Mouse (Mus musculus): ENCODE measurements at regions not wholly inside any gene's neighbourhood (a gene's known extent, or its start where the extent isn't known, plus 50 kb on each side); places are given as distances from the start of the nearest gene placed in this dataset.

DNA sequence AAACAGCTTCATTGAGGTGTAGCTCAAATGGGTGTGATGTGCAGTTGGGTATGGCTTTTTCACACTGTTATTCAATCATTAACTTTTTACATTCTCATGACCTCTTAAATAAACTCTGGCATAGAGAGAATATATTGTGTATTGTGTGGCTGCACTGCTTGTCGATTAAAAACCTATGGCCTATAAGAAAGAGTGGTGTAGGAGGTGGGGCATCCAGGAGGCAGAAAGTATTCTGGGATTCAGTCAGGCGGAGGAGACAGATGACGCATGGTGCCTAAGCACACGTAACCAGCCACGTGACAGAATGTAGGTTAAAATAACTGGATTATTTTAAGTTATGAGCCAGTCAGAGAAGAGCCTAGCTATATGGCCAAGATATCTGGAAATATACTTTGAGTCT is 78.2 kb upstream of the Slc16a7 start:
- DNase-seq (ENCODE audit: low spot score in 2 of 2), result no peak

DNA sequence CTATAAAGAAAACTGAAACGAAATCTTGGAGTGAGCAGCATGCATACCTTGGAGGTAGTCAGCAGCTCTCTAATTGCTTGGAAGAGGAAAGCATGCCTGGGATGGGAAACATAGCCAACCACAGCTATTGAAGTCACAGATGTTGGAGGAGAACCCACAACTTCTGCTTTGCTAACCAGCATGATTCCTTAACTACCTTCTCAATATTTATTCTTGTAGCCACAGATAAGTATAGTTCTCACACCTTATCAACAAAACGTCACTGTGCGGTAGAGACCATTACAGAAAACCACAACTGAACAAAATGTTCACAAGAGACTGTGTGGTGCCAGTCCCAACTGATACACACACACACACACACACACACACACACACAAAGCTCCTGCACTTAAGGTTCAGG is 99.1 kb upstream of the Slc16a7 start:
- no peak for DNase-seq (ENCODE audit: low spot score in 2 of 2)

DNA sequence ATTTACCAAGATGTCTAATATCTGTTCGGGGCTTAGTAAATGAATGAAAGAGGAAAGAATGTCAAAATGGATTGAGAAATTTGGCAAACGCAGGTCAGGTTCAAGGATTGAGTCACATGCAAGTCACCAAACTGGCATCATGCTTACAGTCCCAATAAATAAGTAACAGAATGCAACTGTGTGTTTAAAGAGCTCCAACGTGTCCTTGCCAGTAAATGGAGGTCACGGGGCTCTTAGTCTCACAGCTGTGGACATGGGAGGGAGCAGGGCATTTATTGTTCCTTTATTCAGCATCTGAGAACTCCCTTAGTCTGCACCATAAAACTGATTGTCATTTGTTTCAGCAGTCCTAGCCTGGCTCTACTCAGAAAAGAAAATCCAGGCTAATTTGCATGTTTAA is 101.1 kb upstream of the Slc16a7 start:
- no peak for DNase-seq (ENCODE audit: low spot score in 2 of 2)

DNA sequence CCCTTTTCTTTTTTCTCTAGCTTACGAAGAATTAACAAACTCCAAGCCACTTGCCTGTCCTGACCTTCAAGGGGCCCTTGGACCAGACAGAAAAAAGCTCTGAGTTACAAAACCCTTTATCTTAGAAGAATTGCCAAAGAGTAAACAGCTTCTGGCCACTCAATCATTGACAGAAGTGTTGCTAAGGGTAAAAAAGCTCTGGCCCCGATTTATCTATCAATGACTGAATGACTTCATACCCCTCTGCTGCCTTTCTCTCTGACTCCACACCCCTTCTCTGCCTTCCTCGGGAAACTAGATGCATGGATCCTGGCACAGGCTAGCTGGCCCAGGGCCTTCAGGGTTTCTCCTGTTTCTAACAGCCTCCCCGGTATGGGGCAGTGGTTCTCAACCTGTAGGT is 105.2 kb upstream of the Slc16a7 start:
- DNase-seq (ENCODE audit: low spot score in 2 of 2), result no peak

DNA sequence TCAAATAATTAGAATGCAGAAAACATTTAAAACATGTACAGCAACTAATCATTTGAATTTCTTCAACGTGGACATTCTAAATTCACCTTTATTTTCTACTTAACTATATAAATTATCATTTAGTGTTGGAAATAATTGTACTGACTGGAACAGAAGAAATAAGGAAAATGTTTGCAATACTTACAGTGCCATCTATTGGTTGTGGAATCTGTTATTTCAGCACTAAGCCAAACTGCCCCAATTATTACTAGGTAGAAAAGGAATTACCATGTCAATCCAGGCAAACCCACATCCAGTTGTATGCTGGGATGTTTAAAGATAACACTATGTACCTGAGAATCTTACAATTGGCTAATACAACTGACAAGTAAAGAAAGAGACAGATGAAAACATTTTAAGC is 109.1 kb upstream of the Slc16a7 start:
- DNase-seq (ENCODE audit: low spot score in 2 of 2), result no peak

DNA sequence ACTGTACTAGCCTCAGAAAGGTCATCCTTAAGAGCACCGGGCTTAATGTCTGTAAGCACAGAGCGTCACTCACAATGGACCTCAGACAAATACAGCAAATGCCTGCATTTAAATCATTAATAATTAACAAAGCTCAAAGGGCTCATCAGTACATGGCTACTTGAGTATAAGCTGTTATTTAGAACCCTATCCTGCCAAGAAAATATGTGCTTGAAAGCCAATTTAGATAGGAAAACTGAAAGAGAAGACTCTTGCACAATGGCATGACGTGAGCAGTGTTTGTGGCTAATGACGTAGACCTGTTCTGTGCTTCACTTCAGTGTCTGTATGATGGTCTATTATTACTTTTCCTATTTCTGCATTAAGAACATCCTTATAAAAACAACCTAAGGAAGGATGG is 111.1 kb upstream of the Slc16a7 start:
- DNase-seq (ENCODE audit: low spot score in 2 of 2), result no peak

DNA sequence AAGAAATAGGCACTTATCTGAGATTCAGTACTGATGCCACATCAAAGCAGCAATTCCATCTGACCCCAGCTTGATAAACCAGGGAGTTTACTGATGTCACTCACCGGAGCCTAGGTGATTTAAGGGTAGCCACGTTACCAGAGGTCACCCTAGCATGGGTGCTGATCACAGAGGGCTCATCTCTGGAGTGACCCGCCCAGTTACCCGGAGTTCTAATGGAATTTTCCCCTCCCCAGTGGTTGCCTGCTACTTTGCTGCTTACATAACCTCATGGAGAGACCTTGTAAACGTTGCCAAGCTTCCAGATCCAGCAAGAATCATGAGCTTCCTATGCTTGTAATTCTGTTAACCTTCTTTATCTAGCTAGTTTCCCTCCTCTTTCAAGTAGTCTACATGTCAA is 125.8 kb upstream of the Slc16a7 start:
- no peak for DNase-seq (ENCODE audit: low spot score in 2 of 2)

DNA sequence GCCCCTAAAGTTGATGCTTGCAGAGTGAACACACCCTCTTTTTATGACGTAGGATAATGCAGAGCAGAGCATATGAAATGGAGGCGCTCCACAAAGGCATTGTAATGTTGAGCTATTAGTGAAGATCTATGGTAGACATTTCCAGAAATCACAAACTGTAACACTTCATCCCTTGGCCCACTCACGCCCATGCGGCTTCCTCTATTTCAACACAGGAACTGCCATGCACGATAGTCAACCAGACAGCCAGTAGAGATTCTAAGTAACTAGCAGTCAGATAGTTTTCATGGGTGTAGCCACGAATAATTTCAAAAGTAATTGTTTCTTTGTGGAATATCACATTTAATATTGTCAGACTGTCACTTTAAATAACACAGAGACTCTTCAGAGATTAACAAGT is 141.6 kb upstream of the Slc16a7 start:
- DNase-seq (ENCODE audit: low spot score in 2 of 2), result no peak

DNA sequence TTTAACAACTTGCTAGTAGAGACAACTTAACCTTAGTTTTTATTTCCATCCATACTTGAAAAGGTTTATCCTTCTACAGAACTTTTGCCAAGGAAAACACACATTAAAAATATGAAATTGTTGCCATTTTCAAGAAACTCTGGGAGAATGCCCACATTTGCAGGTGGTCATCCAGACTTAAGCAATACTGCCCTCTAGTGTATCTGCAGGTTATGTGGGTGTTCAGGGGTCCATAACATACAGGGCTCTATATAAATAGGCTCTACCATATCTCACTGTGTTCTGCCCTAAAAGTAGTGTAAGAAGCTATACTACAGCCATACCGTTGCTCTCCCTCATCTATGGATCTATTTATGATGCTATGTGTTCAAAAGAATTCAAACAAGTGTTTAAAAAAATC is 149.1 kb upstream of the Slc16a7 start:
- no peak for DNase-seq (ENCODE audit: low spot score in 2 of 2)

DNA sequence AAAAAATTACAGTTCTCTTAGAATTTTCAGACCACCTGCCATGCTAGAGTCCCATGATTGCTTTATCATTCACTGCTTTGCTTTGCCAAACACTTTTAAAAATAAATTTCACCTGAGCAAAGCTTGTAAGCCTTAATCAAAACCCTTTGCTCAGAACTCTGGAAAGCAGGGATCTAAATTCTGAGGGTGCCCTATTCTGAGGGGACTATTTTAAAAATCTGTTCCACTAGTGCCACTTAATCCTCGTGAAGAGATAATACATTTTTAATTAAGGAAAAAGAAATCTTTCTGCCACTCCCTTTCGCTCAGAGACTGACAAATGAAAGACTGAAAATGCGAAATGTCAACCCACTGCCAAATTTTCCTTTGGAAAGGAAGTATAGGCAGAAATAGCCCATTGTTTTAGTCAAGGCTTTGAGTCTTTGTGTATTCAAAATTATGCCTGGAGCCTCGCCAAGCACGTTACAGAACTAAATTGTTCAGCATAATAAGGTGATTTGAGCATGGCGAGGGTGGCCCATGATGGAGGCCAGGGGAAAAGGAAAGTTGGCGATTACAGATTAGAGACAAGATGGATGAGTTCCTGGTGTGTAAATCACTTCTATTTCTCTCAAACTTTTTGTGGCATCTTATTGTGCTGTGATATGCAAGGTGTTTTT is 197.4 kb upstream of the Slc16a7 start:
- no peak for DNase-seq (ENCODE audit: low spot score in 2 of 2)

DNA sequence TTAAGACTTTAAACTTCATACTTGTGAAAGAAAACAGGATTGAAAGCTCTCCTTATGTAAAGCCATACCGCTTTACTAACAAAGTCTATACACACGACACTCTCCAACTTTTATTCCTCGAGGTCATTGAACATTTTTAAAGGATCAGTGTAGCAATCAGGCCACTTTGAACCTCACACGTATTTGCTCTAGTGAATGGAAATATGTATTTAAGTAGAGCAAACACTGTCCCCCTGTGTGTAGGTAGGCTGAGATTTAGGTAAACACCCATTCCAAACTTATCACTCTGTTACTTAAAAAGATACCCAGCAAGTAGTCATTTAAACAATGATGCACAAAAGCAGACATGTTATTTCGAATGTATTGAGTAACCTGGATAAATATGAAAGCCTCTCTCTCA is 203.7 kb upstream of the Slc16a7 start:
- no peak for DNase-seq (ENCODE audit: low spot score in 2 of 2)

DNA sequence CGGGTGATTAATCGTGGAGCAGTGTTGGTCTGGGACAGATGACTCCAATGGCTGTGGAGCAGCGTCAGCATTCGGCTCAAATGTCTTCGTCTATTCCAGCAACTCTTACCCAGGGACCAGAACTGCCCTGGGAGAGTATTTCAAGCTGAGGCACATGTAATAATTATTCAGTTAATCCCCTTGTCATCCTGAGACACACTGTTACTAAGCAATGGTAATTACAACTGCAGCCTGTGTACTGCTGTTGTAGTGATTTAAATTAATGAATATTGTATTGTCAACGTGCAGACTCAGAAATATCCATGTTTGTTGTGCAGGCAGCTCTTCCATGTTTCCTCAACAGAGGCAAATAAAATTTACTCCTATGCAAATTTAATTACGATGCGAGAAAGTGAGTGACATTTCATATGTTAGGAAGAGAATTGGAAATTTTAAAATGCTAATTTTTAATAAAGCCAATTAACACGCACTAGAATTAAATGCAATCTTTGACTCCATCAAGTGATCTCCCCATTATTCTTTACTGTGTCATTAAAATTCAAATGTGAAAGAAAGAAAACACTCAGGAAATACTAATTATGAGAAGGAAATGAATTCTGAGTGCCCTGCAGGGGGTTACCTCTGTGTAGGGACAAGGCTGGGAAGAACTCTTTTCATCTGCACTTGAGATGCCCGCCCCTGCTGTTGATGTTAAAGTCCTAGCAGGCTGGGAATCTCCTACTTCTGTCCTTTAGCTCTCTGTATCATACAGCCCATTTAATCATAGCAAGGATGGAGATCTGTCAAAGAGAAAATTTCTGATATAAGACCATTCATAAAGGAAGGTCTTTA is 218.7 kb upstream of the Slc16a7 start:
- no peak for DNase-seq (ENCODE audit: low spot score in 2 of 2)

DNA sequence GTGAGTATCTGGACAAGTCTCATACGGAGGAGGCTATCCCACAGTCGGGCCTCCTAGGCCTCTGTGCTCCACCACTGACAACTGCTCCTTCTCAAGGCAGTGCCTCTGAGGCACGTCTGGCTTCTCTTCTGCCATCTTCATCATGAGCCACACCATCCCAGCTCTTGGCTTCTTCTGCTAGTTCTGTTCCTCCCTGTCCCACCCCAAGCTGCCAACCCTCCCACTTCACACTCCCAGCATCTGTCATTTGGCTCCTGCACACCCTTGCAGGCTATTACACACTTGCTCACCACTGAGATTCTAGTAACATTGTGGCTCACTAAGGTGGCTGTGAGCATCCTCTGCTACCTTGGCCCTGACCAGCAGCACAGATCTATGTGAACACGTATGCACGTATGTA is 221.1 kb upstream of the Slc16a7 start:
- no peak for DNase-seq (ENCODE audit: low spot score in 2 of 2)

DNA sequence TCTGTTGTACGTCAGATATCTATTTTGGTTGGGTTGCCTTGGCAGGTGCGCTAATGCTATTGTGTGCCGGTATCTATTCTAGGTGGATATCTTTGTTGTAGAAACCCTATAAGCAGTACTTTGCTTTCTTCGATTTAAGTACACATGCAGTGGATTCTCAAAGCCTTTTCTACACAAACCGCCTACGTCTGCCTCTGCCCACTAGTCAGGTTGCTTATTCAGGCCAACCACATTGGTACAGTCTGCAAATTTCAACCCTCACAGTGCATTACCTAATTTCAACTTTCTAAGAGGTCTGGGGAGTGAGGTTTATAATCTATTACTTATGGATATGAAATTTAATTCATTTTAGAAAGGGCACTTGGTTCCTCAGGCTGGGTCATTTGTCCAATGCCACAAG is 223.5 kb upstream of the Slc16a7 start:
- DNase-seq (ENCODE audit: low spot score in 2 of 2), result no peak

DNA sequence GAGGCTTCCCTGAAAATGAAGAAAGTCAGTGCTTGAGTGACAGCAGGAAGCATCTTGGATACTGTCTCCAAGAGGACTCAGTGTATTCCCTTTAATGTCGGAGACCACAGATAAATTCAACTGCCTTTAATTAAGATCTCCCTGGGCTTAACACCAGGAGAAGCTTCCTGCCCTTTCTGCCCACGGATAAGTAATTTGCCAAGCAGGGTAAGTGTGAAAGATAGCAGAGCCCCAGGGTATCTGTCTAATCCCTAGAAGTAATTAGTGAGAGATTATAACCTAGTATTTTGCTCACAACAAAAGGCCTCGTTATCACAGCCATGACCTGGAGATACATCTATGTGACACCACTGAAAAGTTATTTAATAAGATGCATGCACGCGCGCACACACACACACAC is 232.1 kb upstream of the Slc16a7 start:
- DNase-seq (ENCODE audit: low spot score in 2 of 2), result no peak

DNA sequence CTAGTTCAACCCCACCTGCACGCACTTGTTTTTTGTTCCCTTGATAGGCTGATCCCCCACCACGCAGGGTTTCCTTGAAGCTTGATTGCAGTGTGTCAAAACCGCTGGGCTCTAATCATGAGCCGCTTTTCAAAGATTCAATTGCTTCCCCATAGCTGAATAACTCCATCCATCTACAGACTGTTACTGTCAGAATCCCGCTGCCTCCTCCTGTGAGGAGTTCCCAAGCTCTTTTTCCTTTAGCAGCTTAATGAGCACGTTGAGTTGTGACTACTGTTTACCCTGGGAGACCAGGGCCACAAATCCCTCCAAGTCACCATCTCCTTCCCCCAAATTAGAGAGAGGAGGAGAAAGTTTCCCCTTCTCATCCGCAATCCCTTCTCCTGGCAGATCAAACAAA is 234.6 kb upstream of the Slc16a7 start:
- no peak for DNase-seq (ENCODE audit: low spot score in 2 of 2)

DNA sequence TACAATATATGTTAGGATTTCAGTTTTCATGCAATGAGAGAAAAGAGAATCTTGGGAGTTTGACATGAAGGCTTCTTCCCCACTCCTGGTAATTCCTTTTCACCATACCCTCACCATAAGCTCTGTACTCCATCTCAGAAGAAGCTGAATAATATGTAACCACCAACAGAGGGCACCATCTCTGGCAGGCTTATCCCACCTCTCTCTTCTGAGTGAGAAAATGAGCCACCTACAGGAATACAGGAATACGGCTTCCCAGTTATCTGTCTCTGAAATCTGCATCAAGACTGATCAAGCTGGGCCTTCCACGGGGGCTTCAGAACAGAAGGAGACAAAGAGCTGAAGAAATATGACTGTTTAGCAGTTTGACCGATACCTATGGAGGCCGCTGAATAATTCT is 278.6 kb upstream of the Slc16a7 start:
- DNase-seq (ENCODE audit: low spot score in 2 of 2), result no peak

DNA sequence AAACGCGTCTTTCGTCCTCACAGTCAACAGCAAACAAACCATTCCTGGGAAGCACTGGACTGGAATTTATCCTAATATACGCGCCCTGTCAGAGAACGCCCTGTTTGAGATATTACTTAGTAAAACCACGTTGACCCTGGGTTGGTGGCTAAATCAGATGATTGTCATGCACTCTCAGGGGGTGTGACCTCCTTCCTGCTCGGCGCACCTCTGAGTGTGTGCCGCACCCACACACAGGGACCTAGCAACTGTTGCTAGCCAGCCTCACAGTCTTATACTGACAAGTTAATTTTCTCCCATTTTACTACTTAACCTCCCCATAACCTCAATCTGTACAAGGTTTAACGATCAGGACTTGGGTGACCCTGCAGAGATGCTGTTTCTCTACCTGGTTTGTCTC is 284.4 kb upstream of the Slc16a7 start:
- DNase-seq (ENCODE audit: low spot score in 2 of 2), result no peak

DNA sequence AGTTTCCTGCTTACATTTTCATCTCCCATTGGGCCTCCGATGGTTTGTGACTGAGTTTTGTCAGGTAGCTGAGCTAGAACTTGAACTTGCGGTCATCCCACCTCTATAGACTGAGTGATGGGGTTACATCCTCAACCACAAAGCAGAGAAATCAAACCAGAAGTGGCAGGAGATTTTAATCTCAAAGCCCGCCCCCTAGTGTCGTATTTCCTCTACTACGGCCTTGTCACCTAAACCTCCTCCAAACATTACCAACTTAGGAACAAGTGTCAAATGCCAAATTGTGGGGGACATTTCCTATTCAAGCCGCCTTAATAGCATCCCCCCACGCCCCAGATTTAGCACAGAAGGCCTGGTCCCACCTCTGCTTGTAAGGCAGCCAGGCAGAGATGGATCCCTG is 286.3 kb upstream of the Lrig3 start:
- no peak for DNase-seq (ENCODE audit: low spot score in 2 of 2)

DNA sequence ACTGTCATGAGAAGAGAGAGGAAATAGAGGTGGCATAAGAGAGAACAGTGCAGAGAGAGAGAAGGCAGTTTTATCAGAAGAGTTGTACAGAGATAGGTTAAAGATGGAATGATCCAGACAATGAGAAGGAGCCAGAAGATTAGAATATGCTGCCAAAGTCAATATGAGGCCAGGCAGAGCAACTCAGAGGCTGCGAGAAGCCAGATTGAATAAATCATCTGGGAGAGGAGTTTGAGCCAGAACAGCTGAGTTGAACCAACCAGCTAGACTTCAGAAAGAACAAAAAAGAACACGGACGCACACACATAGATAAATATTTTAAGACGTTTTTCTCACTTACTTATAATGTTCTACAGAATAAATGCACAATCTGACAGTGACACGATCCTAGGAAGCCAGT is 280.8 kb upstream of the Lrig3 start:
- DNase-seq (ENCODE audit: low spot score in 2 of 2), result no peak

DNA sequence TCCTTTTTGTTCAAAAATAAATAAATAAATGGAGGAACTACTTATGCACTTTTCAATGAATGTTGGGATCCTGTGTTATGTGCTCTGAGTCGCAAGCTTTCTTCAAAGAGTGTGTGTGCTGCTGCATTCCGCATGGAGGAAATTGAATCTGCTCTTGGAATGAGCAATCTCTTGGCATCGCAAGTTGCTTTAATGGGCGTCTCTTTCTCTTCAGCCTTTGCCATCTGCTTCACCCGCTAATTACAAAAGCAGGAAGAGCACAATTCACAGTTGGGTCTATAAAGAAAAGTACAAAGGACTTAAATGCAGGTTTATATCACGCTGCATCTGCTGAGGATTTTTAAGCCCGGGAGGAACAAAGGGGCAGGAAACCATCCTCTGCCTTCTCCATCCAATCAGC is 272.5 kb upstream of the Lrig3 start:
- DNase-seq (ENCODE audit: low spot score in 2 of 2), result no peak

DNA sequence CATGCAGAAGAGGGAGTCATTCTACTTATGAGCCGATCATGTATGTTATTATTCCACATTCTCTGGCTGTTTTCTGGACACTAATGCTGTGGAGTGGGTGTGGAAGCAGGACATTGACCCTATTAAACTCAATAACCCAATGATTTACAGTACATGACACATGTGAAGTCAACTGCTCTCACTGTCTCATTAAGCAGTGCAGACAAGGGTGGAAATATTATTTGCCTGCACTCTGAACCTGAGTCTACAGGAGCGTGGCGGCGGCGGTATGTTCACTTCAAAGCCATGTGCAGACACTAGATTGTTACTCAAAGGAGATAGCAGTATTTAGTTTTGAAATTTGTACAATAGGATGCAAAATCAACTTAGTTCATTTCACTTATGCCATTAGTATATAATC is 269.8 kb upstream of the Lrig3 start:
- no peak for DNase-seq (ENCODE audit: low spot score in 2 of 2)

DNA sequence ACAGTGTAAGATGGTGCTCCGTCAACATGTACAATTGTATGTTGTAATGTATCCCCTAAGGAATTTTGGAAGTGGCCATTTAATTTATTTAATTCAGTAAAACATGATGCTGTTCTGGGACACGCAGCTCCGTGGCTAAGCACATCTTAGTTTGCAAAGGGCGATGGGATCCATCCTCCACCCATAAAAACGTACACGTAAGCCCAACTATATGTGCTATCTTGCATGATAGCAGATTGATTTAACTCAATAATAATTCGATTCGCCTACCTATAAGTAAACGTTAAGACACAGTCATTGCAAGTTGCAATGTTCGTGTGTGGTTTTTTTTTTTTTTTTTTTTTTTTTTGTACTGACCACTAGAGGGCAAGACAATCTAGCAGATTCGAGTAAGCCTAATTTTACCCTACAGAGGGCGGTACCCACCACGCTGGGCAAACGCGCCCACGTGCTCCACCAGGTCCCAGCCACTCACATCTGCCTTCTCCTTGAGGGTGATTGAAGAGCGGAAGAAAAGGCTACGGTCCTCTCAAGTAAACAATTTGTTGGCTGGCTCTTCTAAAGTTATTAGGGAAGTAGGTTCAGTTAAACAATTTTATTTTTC is 240.8 kb upstream of the Lrig3 start:
- DNase-seq (ENCODE audit: low spot score in 2 of 2), result peak in 1 of 2 experiments; percentile 30

All from spleen, postnatal 4 days (tissue).